Mouse (Mus musculus) spleen, postnatal 36 days (tissue): ENCODE data around the gene Arhgap10.
"Not testable (repeated sequence)": the region's sequence is repeated elsewhere in the genome, so short reads cannot be mapped to it uniquely, and the experiment has no call there.

Experiments
- DNase-seq, 2 experiments: peaks; one replicate each; pipeline ENCODE4 v3.0.0; 2022; ENCODE audit warnings: low spot score in 2 of 2, mixed read lengths in 1 of 2

The Arhgap10 gene

DNA sequence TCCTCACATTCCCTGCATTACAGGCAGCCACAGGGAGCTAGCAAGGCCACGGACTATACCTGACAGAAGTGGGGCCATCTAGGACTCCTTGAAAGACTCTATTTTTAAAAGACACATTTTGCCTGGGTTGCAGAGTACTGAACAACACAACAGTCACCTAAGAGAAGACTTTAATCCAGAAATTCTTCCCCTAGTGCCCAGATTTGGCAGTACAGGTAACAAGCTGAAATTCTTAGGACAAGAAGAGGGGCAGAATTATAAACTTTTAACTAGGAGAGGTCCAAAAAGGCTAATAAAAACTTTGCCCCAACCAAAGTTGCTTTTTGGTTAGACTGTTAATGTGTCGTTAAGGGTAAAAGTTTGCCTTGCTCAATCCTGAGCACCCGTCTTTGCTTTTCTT is 174.4 kb downstream of the Arhgap10 start:
- DNase-seq, result no peak

DNA sequence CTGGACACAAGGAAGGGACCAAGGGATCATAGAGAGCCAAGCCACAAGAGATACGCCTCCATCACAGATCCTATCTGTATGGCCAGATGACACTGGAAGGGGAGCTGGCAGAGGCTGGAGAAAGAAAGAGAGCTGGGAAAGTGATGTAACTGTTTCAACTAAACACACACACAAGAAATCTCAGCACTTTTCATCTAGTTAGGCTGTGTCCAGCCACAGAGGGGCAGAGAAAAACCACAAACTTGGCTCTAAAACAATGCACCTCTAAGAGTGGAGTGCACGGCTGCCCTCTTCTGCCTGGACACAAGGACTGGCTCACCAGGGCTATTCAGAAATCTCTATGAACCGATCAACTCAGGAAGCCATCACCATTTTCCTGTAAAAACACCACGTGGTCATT is 175.6 kb downstream of the Arhgap10 start:
- no peak for DNase-seq

DNA sequence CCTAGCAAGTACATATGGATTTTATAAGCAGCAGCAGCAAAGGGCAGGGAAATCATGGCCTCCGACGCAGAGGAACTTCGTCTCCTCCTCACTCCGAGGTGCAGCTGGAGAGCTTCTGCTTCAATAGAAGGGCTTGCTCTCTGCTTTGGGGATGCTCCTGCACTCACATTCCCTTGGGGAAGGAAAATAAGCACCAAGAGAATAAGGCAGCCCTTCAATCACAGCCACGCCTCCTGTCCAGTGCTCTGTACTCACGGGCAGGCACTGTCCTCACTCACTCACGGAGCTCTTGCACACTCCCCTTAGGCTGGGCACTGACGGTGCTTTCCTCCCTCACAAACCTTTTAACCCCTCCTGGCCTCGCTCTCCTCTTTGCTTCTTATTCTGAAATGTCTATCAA is 176.4 kb downstream of the Arhgap10 start:
- DNase-seq, result no peak

DNA sequence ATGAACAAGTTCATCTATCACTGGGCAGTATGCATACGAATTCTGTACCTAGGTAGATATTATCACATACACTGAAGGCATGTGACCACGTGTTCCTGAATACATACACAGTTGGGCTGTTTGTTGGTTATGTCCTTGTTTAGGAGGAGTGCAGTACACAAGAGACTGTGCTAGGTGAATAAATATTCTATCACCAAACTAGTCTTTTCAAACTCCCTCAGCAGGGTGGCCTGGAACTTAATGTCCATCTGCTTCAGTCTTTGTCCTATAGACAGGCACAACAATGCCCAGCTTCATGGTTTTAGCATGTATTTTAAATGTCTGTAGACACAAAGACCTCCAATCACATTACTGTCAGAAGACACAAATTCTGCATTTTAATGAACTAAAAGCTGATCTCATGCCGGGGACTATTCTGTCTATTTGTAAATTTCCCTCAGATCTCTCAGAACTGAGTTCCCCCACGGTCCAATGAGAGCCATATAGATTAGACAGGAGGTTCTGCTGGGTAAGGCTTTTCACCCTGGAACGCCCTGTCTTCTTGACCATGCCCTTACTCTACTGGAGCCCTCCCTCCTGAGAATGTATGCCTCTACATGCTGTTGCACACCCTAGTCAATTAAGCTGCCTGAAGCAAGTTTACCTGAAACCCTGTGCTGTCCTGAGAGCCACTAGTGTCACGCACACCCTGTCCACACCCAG is 177.6 kb downstream of the Arhgap10 start:
- no peak for DNase-seq

DNA sequence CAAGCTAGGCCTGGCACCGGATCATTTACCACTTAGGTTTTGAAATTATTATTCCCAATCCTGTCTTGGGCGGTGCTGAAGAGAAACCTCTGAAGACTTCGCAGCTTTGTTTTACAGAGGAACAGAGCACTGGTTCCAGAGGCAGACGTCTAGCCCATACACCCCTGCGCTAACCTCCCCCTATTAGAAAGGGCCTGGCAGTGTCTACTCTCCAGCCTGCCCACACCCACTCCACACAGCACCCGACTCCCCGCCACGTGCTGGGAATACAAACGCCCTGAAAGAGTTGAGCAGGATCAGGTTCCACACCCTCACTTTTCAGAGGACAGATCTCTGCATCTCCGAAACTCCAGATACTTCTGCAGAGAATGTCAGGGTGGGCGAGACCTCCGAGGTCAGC is 180.5 kb downstream of the Arhgap10 start:
- no peak for DNase-seq

DNA sequence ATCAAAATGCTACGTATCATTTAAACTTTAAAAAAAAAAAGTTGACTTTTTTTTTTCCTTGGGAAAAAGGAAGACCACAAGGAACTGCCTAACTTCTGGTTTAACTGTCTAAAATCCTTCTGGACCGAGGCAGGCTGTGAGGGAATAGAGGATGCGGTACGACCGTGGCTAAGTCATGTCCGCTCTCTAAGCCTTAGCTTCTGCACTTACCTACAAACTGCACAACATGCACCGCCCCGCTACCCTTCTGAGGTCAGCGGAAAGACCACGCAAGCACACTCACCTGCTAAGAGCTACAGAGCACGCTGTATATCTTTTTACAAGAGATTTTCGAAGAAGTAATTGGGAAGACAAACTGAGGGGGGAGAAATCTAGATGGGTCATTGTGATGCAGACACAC is 186.6 kb downstream of the Arhgap10 start:
- DNase-seq, result no peak

DNA sequence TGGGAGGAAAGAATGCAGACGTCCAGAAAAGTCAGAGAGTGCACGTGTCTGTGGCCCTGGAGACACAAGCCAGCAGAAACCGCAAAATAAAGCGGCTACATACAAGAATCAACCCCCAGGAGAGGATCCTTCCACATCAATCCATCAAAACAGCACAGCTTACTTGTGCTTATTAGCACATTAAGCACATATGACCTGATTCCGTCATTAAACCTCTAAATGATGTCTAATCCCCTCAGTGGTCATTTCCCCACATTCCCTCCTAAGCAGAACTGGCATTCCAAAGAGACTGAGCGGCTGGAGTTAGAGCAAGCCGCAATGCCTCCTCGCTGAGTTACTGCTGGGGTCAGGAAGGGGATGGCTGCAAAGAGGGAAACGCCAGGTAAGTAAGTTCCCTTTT is 187.4 kb downstream of the Arhgap10 start:
- no peak for DNase-seq

DNA sequence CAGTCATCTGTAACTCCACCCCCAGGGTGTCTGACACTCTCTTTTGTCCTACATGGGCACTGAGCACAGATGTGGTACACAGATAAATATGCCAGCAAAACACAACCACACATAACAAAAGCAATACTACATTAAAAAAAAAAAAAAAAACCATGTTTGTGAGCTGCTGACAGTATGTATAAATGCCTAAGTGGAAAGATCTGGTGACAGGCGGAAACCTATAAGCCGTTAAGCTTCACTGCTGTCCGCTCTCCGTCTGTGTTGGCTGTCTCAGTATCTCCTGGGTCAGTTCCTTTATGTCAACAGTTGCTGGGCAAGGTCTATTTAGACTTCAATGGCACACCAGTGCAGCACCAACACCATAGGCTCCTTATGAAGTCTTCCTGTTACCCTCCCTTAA is 188.0 kb downstream of the Arhgap10 start:
- DNase-seq, result no peak

DNA sequence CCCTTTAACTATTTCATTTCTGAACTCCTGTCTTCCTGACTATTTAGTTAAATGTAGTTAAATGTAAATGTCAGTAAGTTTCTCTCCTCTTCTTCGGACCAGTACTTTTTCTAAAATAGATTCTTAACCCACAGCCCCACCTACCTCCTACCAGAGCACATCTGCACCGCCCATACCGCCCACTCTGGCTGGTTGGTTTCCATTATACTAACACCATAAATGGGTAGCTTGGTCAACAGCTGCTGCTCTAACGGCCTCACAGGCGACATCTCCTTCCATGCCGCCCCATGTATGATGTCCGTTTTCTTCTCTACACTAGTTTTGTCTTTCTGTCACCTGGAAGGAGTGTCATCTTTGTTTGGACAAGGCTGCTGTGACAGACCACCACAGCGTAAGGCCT is 189.3 kb downstream of the Arhgap10 start:
- DNase-seq, result no peak

DNA sequence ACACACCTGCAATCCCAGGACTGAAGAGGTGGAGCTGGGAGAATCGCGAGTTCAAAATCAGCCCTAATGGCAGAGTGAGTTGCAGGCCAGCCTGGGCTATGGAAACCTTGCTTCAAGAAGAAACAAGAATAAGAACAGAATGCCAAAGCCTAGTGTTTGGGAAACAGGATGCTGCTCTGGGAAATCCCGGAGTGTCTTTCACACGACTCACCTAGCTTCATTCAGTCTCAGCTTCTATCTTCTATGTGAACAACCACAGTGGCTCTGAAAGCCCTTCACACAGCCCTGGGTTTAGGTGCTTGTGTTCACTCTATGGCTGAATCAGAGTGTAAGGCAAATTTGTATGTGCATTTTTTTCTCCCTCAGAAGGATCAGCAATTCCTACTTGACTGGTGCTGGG is 190.4 kb downstream of the Arhgap10 start:
- DNase-seq, result no peak

DNA sequence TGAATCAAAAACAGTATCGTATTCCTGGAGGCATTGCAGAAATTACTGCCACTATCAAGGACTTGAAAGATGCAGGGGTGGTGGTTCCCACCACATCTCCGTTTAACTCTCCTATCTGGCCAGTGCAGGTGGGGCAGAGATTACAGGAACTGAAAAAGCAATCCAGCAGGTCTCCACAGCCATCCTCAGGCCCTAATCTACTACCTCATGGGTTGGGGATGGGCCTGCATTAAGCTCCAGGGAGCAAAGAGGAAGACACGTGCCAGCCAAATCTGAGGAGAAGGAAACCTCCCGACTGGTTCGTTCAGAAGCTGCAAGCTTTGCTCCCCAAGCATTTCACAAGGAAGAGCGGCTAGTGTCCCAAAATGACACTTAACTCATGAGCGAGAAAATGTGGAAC is 195.0 kb downstream of the Arhgap10 start:
- not testable (repeated sequence) for DNase-seq

DNA sequence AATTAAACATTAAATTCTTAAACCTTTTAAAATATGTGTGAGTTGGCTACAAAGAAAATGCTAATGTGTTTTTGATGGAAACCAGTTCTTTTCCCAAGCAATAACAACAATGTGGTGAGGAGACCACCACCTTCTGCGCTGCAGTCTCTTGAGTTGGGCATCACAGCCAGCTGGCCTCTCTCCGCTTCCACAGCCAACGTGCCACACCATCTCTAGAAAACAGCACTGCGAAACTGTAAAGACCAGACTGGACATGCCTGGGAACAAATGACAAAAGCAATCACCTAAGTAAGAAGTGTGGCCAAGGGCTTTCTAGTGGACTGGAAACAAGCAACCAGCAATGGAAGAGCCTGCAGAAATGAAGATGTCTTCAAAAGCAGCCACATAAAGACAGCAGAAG is 195.9 kb downstream of the Arhgap10 start:
- DNase-seq, result no peak

DNA sequence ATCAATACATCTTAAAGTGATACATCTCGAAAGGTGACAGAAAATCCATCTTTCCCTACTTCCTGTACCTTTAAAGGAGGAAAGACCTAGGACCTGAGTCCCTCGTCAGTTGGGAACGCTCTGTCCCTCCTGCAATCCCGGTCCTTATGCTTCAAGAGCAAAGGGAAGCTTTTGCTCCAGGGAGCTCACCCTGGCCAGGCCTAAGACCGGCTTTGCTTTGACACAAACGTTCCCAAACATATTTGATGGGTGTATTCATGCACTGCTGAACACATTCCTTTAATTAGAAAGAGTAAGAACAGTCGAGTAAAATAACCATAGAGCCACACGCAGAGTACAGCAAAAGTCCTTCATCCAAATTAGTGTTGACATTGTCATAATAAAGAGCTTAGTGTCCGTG is 199.2 kb downstream of the Arhgap10 start:
- no peak for DNase-seq

DNA sequence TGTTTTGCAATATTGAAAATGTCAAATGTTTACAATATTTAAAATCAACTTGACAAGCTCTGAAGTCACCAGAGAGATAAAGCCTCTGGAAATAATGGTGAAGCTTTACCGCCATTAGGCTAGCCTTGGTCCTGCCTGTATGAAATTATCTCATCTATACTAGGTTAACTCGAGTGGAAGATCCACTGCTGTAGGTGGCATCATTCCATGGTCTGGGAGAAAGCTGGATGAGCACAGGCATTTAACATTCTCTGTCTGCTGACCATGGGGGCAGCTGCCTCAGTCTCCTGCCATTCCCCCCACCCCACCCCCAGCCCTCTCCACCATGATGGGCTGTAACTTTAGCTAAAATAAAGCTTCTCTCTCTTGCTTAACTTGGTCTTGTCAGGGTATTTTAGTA is 200.0 kb downstream of the Arhgap10 start:
- DNase-seq, result no peak

DNA sequence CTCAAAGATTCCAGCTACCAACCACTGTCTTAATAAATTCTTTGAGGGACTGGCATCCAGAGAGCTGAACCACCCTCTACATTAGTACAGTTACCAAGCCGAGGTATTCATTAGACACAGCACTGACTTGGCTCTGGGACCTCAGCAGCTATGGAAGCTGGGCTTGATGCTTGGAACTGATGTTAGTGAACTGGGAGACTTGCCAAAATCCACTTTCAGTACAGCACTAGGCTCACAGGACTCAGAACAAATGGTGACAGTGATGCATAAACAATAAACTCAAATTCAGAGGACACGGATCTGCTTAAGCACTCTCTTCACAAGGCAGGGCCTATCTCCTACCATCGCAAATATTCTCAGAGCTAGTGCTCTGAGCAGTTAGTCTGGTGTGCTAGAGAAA is 204.8 kb downstream of the Arhgap10 start:
- no peak for DNase-seq

DNA sequence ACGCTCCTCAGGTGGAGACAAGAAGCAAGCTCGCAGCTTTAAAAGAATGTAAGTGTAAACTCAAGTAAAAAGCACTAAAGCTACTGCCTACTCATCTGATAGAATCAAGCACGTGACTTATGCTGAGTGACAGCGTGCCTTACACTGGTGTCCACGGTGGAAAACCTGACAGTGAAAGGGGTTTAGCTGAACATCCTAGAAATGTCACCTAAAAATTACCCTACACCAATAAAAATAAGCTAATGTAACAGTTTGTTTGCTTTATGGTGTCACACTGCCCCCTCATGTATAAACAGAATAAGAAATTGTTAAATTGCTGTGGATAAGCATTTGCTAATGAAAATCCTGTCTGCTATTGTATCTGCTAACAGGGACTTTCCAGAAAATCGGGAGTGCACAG is 206.0 kb downstream of the Arhgap10 start:
- DNase-seq, result no peak

DNA sequence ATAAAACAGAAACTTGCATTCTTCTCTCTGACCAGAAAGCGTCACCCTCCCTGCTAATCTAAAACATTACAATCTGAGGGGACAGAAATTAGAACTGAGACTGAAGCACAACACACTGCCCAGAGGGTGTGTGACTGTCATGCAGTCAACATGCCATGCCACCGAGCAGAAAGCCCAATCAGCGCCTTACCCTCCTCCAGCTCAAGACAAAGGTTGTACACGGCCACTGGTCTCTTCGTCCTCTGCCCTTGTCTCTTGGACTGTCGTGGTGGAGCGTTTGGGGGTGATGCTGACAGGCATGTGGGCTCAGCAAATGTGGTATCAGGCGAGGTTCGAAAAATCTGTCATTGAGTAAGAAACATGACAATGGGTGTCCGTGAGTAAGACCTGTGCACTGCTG is 207.2 kb downstream of the Arhgap10 start:
- DNase-seq, result no peak

DNA sequence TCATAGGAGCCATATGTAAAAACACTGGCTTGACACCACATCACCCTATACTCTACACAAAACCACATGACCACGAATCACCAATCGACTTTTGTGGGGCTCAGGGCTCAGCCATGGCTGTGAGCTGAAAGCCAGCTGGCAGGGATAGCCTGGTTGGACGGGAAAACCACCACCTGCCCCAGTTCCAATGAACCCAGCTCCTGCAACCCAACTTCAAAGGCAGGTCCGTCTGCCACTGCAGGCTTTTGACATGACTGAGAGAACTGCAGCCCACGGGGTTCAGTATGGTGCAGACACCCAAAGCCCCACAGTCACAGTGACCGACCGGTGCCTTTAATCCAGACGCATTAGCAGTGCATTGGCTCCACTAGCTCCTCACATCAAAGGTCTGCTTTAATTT is 207.7 kb downstream of the Arhgap10 start:
- no peak for DNase-seq

DNA sequence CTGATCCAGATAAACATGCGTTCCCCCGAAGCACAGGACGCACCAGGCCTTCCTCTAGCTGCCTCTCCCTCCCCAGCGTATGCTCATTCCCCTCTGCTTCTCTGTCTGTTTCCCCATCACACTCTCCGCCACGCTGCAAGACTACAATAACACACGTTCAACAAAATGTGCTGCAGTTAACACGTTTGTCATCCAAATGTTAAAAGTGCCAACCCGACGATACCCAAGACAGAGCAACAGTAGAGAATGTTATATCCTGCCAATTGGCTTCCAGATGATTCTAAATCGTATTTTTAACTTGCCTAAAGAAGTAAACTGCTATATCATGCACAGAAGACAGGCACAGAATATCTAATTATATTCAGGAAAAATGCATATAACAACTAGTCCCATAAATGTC is 223.2 kb downstream of the Arhgap10 start:
- no peak for DNase-seq

DNA sequence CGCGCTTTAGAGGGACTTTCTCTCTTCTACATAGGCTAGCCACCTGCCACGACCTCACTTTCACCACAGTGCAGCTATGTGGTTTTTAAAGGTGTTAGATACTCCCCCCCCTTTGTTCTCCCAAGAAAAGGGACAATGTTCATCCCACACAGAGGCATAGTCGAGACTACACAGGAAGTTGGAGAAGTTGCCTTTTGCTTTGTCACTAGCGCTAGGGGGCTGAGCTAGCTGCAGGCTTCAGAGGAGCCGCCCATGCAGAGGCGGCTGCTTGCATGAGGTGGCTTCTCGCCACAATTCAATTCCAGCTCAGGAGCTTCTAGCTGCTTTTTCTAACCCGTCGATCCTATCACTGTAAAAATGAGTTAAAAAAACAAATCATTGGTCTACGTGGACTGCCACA is 225.1 kb downstream of the Arhgap10 start:
- no peak for DNase-seq

DNA sequence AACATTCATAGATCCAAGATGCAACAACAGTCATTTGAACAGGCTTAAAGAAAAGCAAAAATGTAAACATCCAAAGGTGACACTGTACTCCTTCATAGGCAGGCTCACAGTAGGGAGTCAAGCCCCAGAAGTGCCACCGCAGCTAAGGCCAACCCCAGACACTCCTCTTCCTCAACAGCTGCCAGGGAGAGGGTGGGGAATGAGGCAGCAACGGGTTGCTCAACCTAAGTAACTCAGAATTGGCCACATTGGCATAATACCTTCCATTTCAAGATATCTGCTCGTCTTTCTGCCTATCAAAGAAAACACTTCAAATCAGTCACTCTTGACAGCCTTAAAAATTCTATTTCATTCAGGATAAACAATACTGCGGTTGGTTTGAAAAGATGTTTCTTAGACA is 225.6 kb downstream of the Arhgap10 start:
- DNase-seq, result no peak

DNA sequence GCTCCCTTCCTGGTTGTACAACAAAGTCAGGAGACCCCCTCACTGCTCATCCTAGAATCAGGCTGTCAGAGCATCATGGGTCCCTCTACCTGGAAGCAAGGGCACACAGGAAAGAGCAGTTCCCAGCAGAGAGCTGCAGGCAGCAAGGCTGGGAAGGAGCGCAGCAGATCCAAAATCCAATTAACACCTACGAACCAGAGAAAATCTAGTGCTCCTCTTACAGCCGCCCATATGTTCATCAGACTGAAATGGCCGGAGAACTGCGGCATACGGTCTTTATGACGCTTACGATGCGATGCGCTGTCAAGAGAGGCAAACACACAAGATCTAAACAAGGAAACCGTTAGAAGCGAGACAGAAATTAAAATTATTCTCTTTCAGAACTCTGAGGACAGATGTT is 229.3 kb downstream of the Arhgap10 start:
- DNase-seq, result no peak

DNA sequence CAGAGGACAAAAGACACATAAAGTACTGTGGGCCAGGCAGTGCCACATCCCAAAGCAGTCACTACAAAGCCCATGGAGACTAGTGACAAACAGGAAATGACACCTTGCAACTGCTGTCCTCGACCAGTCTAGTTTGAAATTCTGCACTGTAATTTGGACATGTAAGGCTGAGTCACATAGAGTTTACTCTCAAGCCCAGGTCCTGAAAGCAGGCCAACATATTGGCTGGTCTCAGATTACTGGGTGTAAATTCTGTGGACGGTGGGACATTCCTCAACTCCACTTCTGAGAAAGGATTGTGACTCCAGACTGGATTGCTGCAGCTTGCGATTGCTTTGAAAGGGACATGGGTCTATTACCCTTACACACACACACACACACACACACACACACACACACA is 229.7 kb downstream of the Arhgap10 start:
- no peak for DNase-seq

DNA sequence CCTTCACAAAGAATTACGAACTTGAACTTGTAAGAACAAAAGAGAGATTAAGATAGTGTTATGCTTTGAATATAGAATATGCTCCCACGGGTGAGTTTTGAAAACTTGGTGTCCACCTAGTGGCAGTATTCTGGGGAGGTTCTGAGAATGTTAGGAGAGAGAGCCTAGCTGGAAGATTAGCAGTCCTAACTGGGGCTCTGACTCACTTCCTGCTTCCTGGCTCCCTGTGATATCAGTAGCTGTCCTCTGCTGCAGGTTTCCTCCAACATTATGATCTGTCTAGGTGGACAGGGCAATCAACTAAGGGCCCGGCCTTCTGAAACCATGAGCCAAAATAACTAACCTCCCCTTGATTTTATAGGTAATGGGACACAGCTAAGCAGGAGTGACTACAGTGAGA is 233.3 kb downstream of the Arhgap10 start:
- DNase-seq, result no peak
